ENCODE assay signal across 8 mouse cellular contexts in genomic region chr17:26502808-26503671, GRCm38 (mm10). TPM values are rescaled to one million over a fixed set of nuclear protein-coding genes. Genes with fewer than 3 reads are reported as not detected.
DNase-seq lines count a peak whose midpoint lies in the region; ATAC-seq and TF ChIP-seq lines count a peak whose summit lies in the region.

No protein-coding gene starts in this region.

- no peaks in the 10 kb centered on the region for H3K27me3 ChIP-seq in MEL (ENCODE audit: control insufficient read depth in 1 of 2, insufficient read depth in 2 of 2, low read length in 2 of 2)
- no peaks in the 10 kb centered on the region for H3K27me3 ChIP-seq in forebrain, embryonic 15.5 days
- no peaks in the 10 kb centered on the region for H3K27me3 ChIP-seq in hindbrain, embryonic 11.5 days (ENCODE audit: control insufficient read depth, insufficient read depth, low read length)
- H3K27me3 ChIP-seq in lung, embryonic 16.5 days (ENCODE audit: control insufficient read depth, insufficient read depth, low read depth, low read length): no peaks in the 10 kb centered on the region

- no peak; a peak in 1 of 4 replicates for TF ChIP-seq POLR2A in MEL (IDR thresholded peaks at IDR 0.05; ENCODE audit: control insufficient read depth in 1 of 2, insufficient read depth in 1 of 2, low read depth in 1 of 2, low read length in 2 of 2, poor library complexity in 1 of 2)

- peak in 1 of 2 experiments; percentile 63; a peak in 2 of 4 replicates for TF ChIP-seq EP300 in MEL (IDR thresholded peaks at IDR 0.05; ENCODE audit: low read depth in 1 of 2, low read length in 2 of 2)

- 1% methylated on average over 20 of the region's 20 CpGs for WGBS in forebrain, embryonic 15.5 days
- 2% methylated on average over 20 of the region's 20 CpGs for WGBS in hindbrain, embryonic 11.5 days
- WGBS in lung, embryonic 16.5 days: under 1% methylated on average over 20 of the region's 20 CpGs

- H3K79me2 ChIP-seq in MEL (ENCODE audit: control insufficient read depth, insufficient read depth, low read length, poor library complexity): peaks cover 7% of the 10 kb centered on the region

- peak; percentile 79 for ATAC-seq in forebrain, embryonic 15.5 days (replicated peaks)
- peak; percentile 78 for ATAC-seq in hindbrain, embryonic 11.5 days (ENCODE audit: low FRiP score)
- ATAC-seq in lung, embryonic 16.5 days (ENCODE audit: low read depth): peak; percentile 70

- TF ChIP-seq CTCF in MEL (IDR thresholded peaks at IDR 0.05 in 2 of 3, conservative IDR thresholded peaks at IDR 0.05 in 1 of 3; ENCODE audit: control insufficient read depth in 1 of 3, insufficient read depth in 1 of 3, low read depth in 2 of 3, low read length in 3 of 3, poor library complexity in 1 of 3, severe bottlenecking in 1 of 3): no peak

- peaks cover 0 to 8% of the 10 kb centered on the region in 2 experiments; a peak in 2 of 4 replicates for H3K36me3 ChIP-seq in MEL (ENCODE audit: control insufficient read depth in 1 of 2, insufficient read depth in 2 of 2, low read length in 2 of 2)
- H3K36me3 ChIP-seq in forebrain, embryonic 15.5 days: no peaks in the 10 kb centered on the region
- no peaks in the 10 kb centered on the region for H3K36me3 ChIP-seq in hindbrain, embryonic 11.5 days (ENCODE audit: control insufficient read depth, insufficient read depth, low read length)
- peaks cover 5% of the 10 kb centered on the region for H3K36me3 ChIP-seq in lung, embryonic 16.5 days (ENCODE audit: control insufficient read depth, insufficient read depth, low read length)

- H3K4me3 ChIP-seq in MEL (ENCODE audit: control insufficient read depth in 1 of 2, insufficient read depth in 1 of 2, low read depth in 2 of 2, low read length in 2 of 2): peak overlapping the region; percentile 3 to 33; a peak in 2 of 4 replicates
- peak overlapping the region; percentile 34 for H3K4me3 ChIP-seq in forebrain, embryonic 15.5 days
- peak overlapping the region; percentile 23 for H3K4me3 ChIP-seq in hindbrain, embryonic 11.5 days (ENCODE audit: low read depth, low read length)
- H3K4me3 ChIP-seq in lung, embryonic 16.5 days (ENCODE audit: low read length): peak overlapping the region; percentile 38

- H3K9me3 ChIP-seq in MEL (replicated peaks; ENCODE audit: insufficient read depth, low read length): no peaks in the 10 kb centered on the region
- H3K9me3 ChIP-seq in forebrain, embryonic 15.5 days: no peaks in the 10 kb centered on the region
- no peaks in the 10 kb centered on the region for H3K9me3 ChIP-seq in hindbrain, embryonic 11.5 days (ENCODE audit: control insufficient read depth, low read length)
- no peaks in the 10 kb centered on the region for H3K9me3 ChIP-seq in lung, embryonic 16.5 days (ENCODE audit: control insufficient read depth, low read length)

- H3K9ac ChIP-seq in MEL (ENCODE audit: control insufficient read depth, low read depth, low read length, poor library complexity, severe bottlenecking): peak overlapping the region; percentile 56
- H3K9ac ChIP-seq in forebrain, embryonic 15.5 days (replicated peaks): peak overlapping the region; percentile 43
- H3K9ac ChIP-seq in hindbrain, embryonic 11.5 days (ENCODE audit: low read depth, low read length): peak overlapping the region; percentile 52
- peak overlapping the region; percentile 70 for H3K9ac ChIP-seq in lung, embryonic 16.5 days (ENCODE audit: low read length)

- peak overlapping the region; percentile 49 for H3K4me2 ChIP-seq in forebrain, embryonic 15.5 days (replicated peaks)
- peak overlapping the region; percentile 44 for H3K4me2 ChIP-seq in hindbrain, embryonic 11.5 days (replicated peaks; ENCODE audit: low read depth, low read length)
- H3K4me2 ChIP-seq in lung, embryonic 16.5 days (ENCODE audit: low read depth, low read length): peak overlapping the region; percentile 90

- H3K27ac ChIP-seq in MEL (ENCODE audit: control insufficient read depth, low read depth, low read length): peak overlapping the region; percentile 48
- peak overlapping the region; percentile 93 for H3K27ac ChIP-seq in forebrain, embryonic 15.5 days (replicated peaks)
- peak overlapping the region; percentile 92 for H3K27ac ChIP-seq in hindbrain, embryonic 11.5 days (ENCODE audit: low read depth, low read length)
- peak overlapping the region; percentile 96 for H3K27ac ChIP-seq in lung, embryonic 16.5 days (ENCODE audit: low read length)

- H3K4me1 ChIP-seq in MEL (ENCODE audit: control insufficient read depth in 1 of 2, insufficient read depth in 2 of 2, low read length in 2 of 2): peaks cover 7 to 20% of the 10 kb centered on the region in 2 experiments
- peaks cover 50% of the 10 kb centered on the region for H3K4me1 ChIP-seq in forebrain, embryonic 15.5 days
- peaks cover 24% of the 10 kb centered on the region for H3K4me1 ChIP-seq in hindbrain, embryonic 11.5 days (replicated peaks; ENCODE audit: control insufficient read depth, insufficient read depth, low read length)
- H3K4me1 ChIP-seq in lung, embryonic 16.5 days (replicated peaks; ENCODE audit: control insufficient read depth, insufficient read depth, low read length): peaks cover 44% of the 10 kb centered on the region

- DNase-seq in MEL (ENCODE audit: low read depth, low spot score): peak; percentile 93
- peak; percentile 82 for DNase-seq in c-Kit-positive CD71-negative TER-119-negative erythroid progenitor cells, embryonic 14.5 days (ENCODE audit: low read depth)
- peak; percentile 87 for DNase-seq in hindbrain, embryonic 11.5 days (ENCODE audit: low spot score)
- DNase-seq in layer of hippocampus, postnatal 10 days (ENCODE audit: low spot score in 2 of 2): peak; percentile 51 to 66
- peak; percentile 56 for DNase-seq in ovary, postnatal 14 days (ENCODE audit: low spot score)
- DNase-seq in thymus, postnatal 4 days: peak; percentile 67

- TF ChIP-seq RAD21 in MEL (IDR thresholded peaks at IDR 0.05; ENCODE audit: low read depth, low read length): no peak

TF ChIP-seq in MEL, 35 proteins besides CTCF, POLR2A, EP300 and RAD21:
- TF ChIP-seq KAT2A (conservative IDR thresholded peaks at IDR 0.05; ENCODE audit: low read depth, low read length) (no peak), UBTF (IDR thresholded peaks at IDR 0.05; ENCODE audit: borderline replicate concordance, insufficient read depth, low read depth, low read length) (no peak), ELF1 (IDR thresholded peaks at IDR 0.05; ENCODE audit: low read depth, low read length) (peak; percentile 63; the same call in 1 of the 2 replicates), ETS1 (IDR thresholded peaks at IDR 0.05; ENCODE audit: low read depth, low read length) (peak; percentile 89), TBP (IDR thresholded peaks at IDR 0.05; ENCODE audit: low read depth, low read length) (0 out of 2 replicates have a peak, but pooled peaks have one; percentile 20), SIN3A (IDR thresholded peaks at IDR 0.05; ENCODE audit: low read length) (peak; percentile 71), JUND (IDR thresholded peaks at IDR 0.05; ENCODE audit: low read depth, low read length) (no peak), ZMIZ1 (IDR thresholded peaks at IDR 0.05; ENCODE audit: low read depth, low read length) (no peak), ZC3H11A (IDR thresholded peaks at IDR 0.05; ENCODE audit: low read depth, low read length) (no peak), MAFK (IDR thresholded peaks at IDR 0.05; ENCODE audit: borderline replicate concordance, low read depth, low read length) (no peak), CHD1 (IDR thresholded peaks at IDR 0.05; ENCODE audit: low read depth, low read length) (no peak), SMC3 (IDR thresholded peaks at IDR 0.05; ENCODE audit: low read depth, low read length) (no peak), MYB (IDR thresholded peaks at IDR 0.05; ENCODE audit: low read depth, low read length) (no peak), ZNF384 (IDR thresholded peaks at IDR 0.05; ENCODE audit: low read depth, low read length) (no peak), POLR2AphosphoS2 (IDR thresholded peaks at IDR 0.05; ENCODE audit: low read length) (no peak), BHLHE40 (IDR thresholded peaks at IDR 0.05; ENCODE audit: borderline replicate concordance, low read depth, low read length) (no peak), HCFC1 (IDR thresholded peaks at IDR 0.05; ENCODE audit: low read depth, low read length) (0 out of 2 replicates have a peak, but pooled peaks have one; percentile 53), TAL1 (IDR thresholded peaks at IDR 0.05; ENCODE audit: low read length) (no peak), E2F4 (IDR thresholded peaks at IDR 0.05; ENCODE audit: borderline replicate concordance, low read depth, low read length) (no peak), USF1 (IDR thresholded peaks at IDR 0.05; ENCODE audit: low read depth, low read length) (no peak)

RNA-seq across cellular contexts. Expression of gene Ergic1, which starts 58.2 kb away (rescaled TPM):
- 73.8 and 78.5 TPM in 2 replicates for total RNA-seq in MEL (2012; rRNA removed)
- 100 to 1,000 TPM in 1 of 2 experiments, 10 to 100 TPM in 1; 95.6 to 730 TPM for polyA plus RNA-seq in MEL (2012; ENCODE audit: insufficient read depth in 1 of 2, insufficient read length in 2 of 2, low read depth in 1 of 2, low replicate concordance in 2 of 2, missing spikeins in 1 of 2)
- 90.4 and 98.7 TPM in 2 replicates for polyA plus RNA-seq in forebrain, embryonic 15.5 days (2015; fragmentation: Nextera tagmentation; extraction: Ambion mirVana)
- polyA plus RNA-seq in hindbrain, embryonic 11.5 days (2014; fragmentation: Nextera tagmentation; extraction: Ambion mirVana): 112 and 119 TPM in 2 replicates
- 100 to 1,000 TPM; 128 to 155 TPM for total RNA-seq in layer of hippocampus, postnatal 10 days (2021)
- 84.3 and 94.6 TPM in 2 replicates for polyA plus RNA-seq in lung, embryonic 16.5 days (2015; fragmentation: Nextera tagmentation; extraction: Ambion mirVana)

RNA-seq across cellular contexts. Expression of gene Dusp1, which starts 58.9 kb away (rescaled TPM):
- total RNA-seq in MEL (2012; rRNA removed): 0.96 and 1.0 TPM in 2 replicates
- polyA plus RNA-seq in MEL (2012; ENCODE audit: insufficient read depth in 1 of 2, insufficient read length in 2 of 2, low read depth in 1 of 2, low replicate concordance in 2 of 2, missing spikeins in 1 of 2): 1 to 10 TPM in 1 of 2 experiments, not detected in 1; 5.0 TPM
- polyA plus RNA-seq in forebrain, embryonic 15.5 days (2015; fragmentation: Nextera tagmentation; extraction: Ambion mirVana): 46.3 and 50.0 TPM in 2 replicates
- polyA plus RNA-seq in hindbrain, embryonic 11.5 days (2014; fragmentation: Nextera tagmentation; extraction: Ambion mirVana): 34.9 and 39.0 TPM in 2 replicates
- 10 to 100 TPM; 15.3 to 16.1 TPM for total RNA-seq in layer of hippocampus, postnatal 10 days (2021)
- polyA plus RNA-seq in lung, embryonic 16.5 days (2015; fragmentation: Nextera tagmentation; extraction: Ambion mirVana): 25.2 and 28.4 TPM in 2 replicates

Comparison
In these comparisons a context has a peak if more than half of its experiments do, and no peak if none do; other contexts are left out.
1. Peak in every context shown above with its lines: DNase-seq, ATAC-seq, H3K4me3 ChIP-seq and H3K27ac ChIP-seq.